Mouse (Mus musculus) olfactory bulb, adult 2 months (tissue): ENCODE data around the gene Rdh9.
"Not testable (repeated sequence)": the region's sequence is repeated elsewhere in the genome, so short reads cannot be mapped to it uniquely, and the experiment has no call there.

ENCODE experiments used
- CTCF ChIP-seq: fragments of 200-500 bp; IDR thresholded peaks from 2 replicates; pipeline ENCODE4 v1.5.1; 2012; ENCODE audit warnings: low read depth, mild to moderate bottlenecking, low read length, moderate library complexity; ENCODE audit not compliant: insufficient read depth
- POLR2A ChIP-seq: fragments of 200-500 bp; IDR thresholded peaks from 2 replicates; pipeline ENCODE4 v1.6.1; 2012; ENCODE audit warnings: mild to moderate bottlenecking, low read depth, low read length, moderate library complexity; ENCODE audit not compliant: insufficient read depth

DNA sequence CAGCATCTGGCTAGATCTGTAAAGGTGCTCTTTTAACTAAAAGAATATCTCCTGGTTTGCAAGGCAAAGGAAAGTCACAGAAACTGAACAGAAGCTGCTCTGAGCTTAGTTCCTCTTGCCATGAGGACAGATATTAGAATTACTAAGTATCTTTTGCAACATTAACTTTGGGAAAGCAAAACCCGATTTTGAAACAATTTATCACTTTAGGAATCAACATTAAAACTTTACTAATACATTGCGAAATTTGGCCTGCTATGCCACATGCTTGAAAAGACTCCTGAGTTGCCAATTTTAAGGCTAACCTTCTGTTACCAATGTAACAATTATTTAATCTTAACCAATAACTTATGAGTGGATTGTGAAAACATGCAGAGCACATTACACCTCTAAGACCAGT lies 45.6 kb downstream of the Rdh9 start:
- not testable (repeated sequence) for TF ChIP-seq CTCF, POLR2A
